8 mouse cellular contexts compared by ENCODE assay signal in genomic region chr17:14280425-14280833, GRCm38 (mm10). TPM values are rescaled to one million over a fixed set of nuclear protein-coding genes. Genes with fewer than 3 reads are reported as not detected.
DNase-seq lines count a peak whose midpoint lies in the region; ATAC-seq and TF ChIP-seq lines count a peak whose summit lies in the region.

No protein-coding gene starts in this region.

- H3K9me3 ChIP-seq in embryonic facial prominence, embryonic 13.5 days: no peaks in the 10 kb centered on the region
- no peaks in the 10 kb centered on the region for H3K9me3 ChIP-seq in heart, postnatal 0 days (replicated peaks; ENCODE audit: control insufficient read depth, low read length)
- H3K9me3 ChIP-seq in liver, embryonic 14.5 days (ENCODE audit: control insufficient read depth, low read length): no peaks in the 10 kb centered on the region

- no peaks in the 10 kb centered on the region for H3K36me3 ChIP-seq in embryonic facial prominence, embryonic 13.5 days
- H3K36me3 ChIP-seq in heart, postnatal 0 days (replicated peaks; ENCODE audit: control insufficient read depth, insufficient read depth, low read length): no peaks in the 10 kb centered on the region
- H3K36me3 ChIP-seq in liver, embryonic 14.5 days (replicated peaks; ENCODE audit: control insufficient read depth, insufficient read depth, low read depth): no peaks in the 10 kb centered on the region

- no peak for TF ChIP-seq POLR2A in lung, adult 2 months (IDR thresholded peaks at IDR 0.05; ENCODE audit: borderline replicate concordance, extremely low read depth, low read depth, low read length)

- peaks cover 70% of the 10 kb centered on the region for H3K27me3 ChIP-seq in embryonic facial prominence, embryonic 13.5 days
- peaks cover 92% of the 10 kb centered on the region for H3K27me3 ChIP-seq in heart, postnatal 0 days (ENCODE audit: control insufficient read depth, insufficient read depth, low read length)
- H3K27me3 ChIP-seq in liver, embryonic 14.5 days (ENCODE audit: control insufficient read depth, insufficient read depth, low read length): peaks cover 36% of the 10 kb centered on the region

- peak; percentile 23 for DNase-seq in lung, adult 2 months
- DNase-seq in lung, postnatal 25 days (ENCODE audit: low spot score): no peak
- no peak for DNase-seq in heart, postnatal 0 days (ENCODE audit: low spot score)
- no peak for DNase-seq in liver, embryonic 14.5 days (ENCODE audit: low read depth in 3 of 3, low spot score in 3 of 3)
- peak; percentile 29 for DNase-seq in skeletal muscle tissue, adult 2 months (ENCODE audit: low read depth, low spot score)
- no peak for DNase-seq in adipocyte (ENCODE audit: low spot score)
- no peak for DNase-seq in layer of hippocampus, adult 18-20 months (ENCODE audit: low spot score in 2 of 2)

- H3K4me3 ChIP-seq in lung, adult 2 months (replicated peaks; ENCODE audit: extremely low read depth, low read depth, low read length): peak overlapping the region; percentile 15
- H3K4me3 ChIP-seq in embryonic facial prominence, embryonic 13.5 days: peak overlapping the region; percentile 66
- H3K4me3 ChIP-seq in heart, postnatal 0 days (ENCODE audit: low read depth, low read length): peak overlapping the region; percentile 45
- 0 out of 4 replicates have a peak overlapping the region, but pooled peaks of 1 of the 2 experiments have one; percentile 6 for H3K4me3 ChIP-seq in liver, embryonic 14.5 days (ENCODE audit: insufficient read depth in 1 of 2, low read depth in 2 of 2, low read length in 2 of 2)

- H3K27ac ChIP-seq in embryonic facial prominence, embryonic 13.5 days: 0 out of 2 replicates have a peak overlapping the region, but pooled peaks have one; percentile 1
- no peak overlapping the region for H3K27ac ChIP-seq in heart, postnatal 0 days (ENCODE audit: low read depth)
- no peak overlapping the region for H3K27ac ChIP-seq in liver, embryonic 14.5 days

- H3K9ac ChIP-seq in embryonic facial prominence, embryonic 13.5 days: peak overlapping the region; percentile 77
- H3K9ac ChIP-seq in heart, postnatal 0 days (replicated peaks; ENCODE audit: low read depth, low read length): no peak overlapping the region
- H3K9ac ChIP-seq in liver, embryonic 14.5 days (replicated peaks): no peak overlapping the region

- H3K4me2 ChIP-seq in embryonic facial prominence, embryonic 13.5 days: peak overlapping the region; percentile 97
- H3K4me2 ChIP-seq in heart, postnatal 0 days (ENCODE audit: low read depth, low read length): peak overlapping the region; percentile 66
- H3K4me2 ChIP-seq in liver, embryonic 14.5 days (ENCODE audit: low read depth): peak overlapping the region; percentile 11; the same call in 1 of the 2 replicates

- no peak for ATAC-seq in embryonic facial prominence, embryonic 13.5 days (ENCODE audit: insufficient number of reproducible peaks, insufficient read depth, low FRiP score, low TSS enrichment, low read depth)
- no peak for ATAC-seq in heart, postnatal 0 days (ENCODE audit: insufficient read depth, low read depth)
- ATAC-seq in liver, embryonic 14.5 days (ENCODE audit: insufficient read depth): no peak

- no peak for TF ChIP-seq EP300 in heart, postnatal 0 days (IDR thresholded peaks at IDR 0.05; ENCODE audit: low read depth)
- TF ChIP-seq EP300 in liver, embryonic 14.5 days (IDR thresholded peaks at IDR 0.05; ENCODE audit: low read depth): no peak

- WGBS in lung, adult 2 months: 2% methylated on average over 31 of the region's 31 CpGs
- WGBS in embryonic facial prominence, embryonic 13.5 days: under 1% methylated on average over 31 of the region's 31 CpGs
- under 1% methylated on average over 31 of the region's 31 CpGs for WGBS in heart, postnatal 0 days
- 3% methylated on average over 31 of the region's 31 CpGs for WGBS in liver, embryonic 14.5 days (ENCODE audit: insufficient replicate concordance)

- no peak for TF ChIP-seq CTCF in lung, adult 2 months (IDR thresholded peaks at IDR 0.05; ENCODE audit: insufficient read depth, low read length)
- no peak for TF ChIP-seq CTCF in heart, postnatal 0 days (IDR thresholded peaks at IDR 0.05; ENCODE audit: low read depth)
- no peak for TF ChIP-seq CTCF in liver, embryonic 14.5 days (IDR thresholded peaks at IDR 0.05; ENCODE audit: low read depth)

- no peaks in the 10 kb centered on the region for H3K4me1 ChIP-seq in lung, adult 2 months (ENCODE audit: control insufficient read depth, insufficient read depth, low read length)
- peaks cover 29% of the 10 kb centered on the region for H3K4me1 ChIP-seq in embryonic facial prominence, embryonic 13.5 days
- H3K4me1 ChIP-seq in heart, postnatal 0 days (ENCODE audit: control insufficient read depth, insufficient read depth): 0 out of 2 replicates have a peak, but pooled peaks cover 3% of the 10 kb centered on the region
- no peaks in the 10 kb centered on the region for H3K4me1 ChIP-seq in liver, embryonic 14.5 days (replicated peaks; ENCODE audit: control insufficient read depth in 2 of 2, insufficient read depth in 2 of 2, low read length in 1 of 2)

RNA-seq across cellular contexts. Expression of gene Smoc2, which starts 1.1 kb away (rescaled TPM):
- 21.9 and 24.1 TPM in 2 replicates for polyA plus RNA-seq in lung, adult 2 months (2012; rRNA removed)
- polyA plus RNA-seq in embryonic facial prominence, embryonic 13.5 days (2015; fragmentation: Nextera tagmentation; extraction: Ambion mirVana): 122 and 178 TPM in 2 replicates
- total RNA-seq in heart, postnatal 0 days (2014; rRNA removed; ENCODE audit: low replicate concordance): 22.7 and 24.7 TPM in 2 replicates
- polyA plus RNA-seq in heart, postnatal 0 days (2015; fragmentation: Nextera tagmentation; extraction: Ambion mirVana): 22.0 and 28.6 TPM in 2 replicates
- polyA plus RNA-seq in liver, embryonic 14.5 days (2012; rRNA removed): 1.9 and 2.4 TPM in 2 replicates
- polyA plus RNA-seq in liver, embryonic 14.5 days (2014; fragmentation: Nextera tagmentation; extraction: Ambion mirVana): 2.6 and 3.8 TPM in 2 replicates
- 10 to 100 TPM; 30.2 to 31.2 TPM for total RNA-seq in layer of hippocampus, adult 18-20 months (2021)

Comparison
In these comparisons a context has a peak if more than half of its experiments do, and no peak if none do; other contexts are left out.
1. DNase-seq: peak in lung, adult 2 months (single experiment) and skeletal muscle tissue, adult 2 months (single experiment); none in lung, postnatal 25 days (single experiment), heart, postnatal 0 days (single experiment), liver, embryonic 14.5 days (0 of 3), adipocyte (single experiment) and layer of hippocampus, adult 18-20 months (0 of 2).
2. H3K4me2 ChIP-seq: peak in every context shown above with its lines; median percentile 97 in embryonic facial prominence, embryonic 13.5 days; 66 in heart, postnatal 0 days; 11 in liver, embryonic 14.5 days.